Mouse (Mus musculus) common myeloid progenitor, adult 5-6 weeks (primary cell): ENCODE results near the gene Tifa. TPM values are rescaled to one million over a fixed set of nuclear protein-coding genes. Genes with fewer than 3 reads are reported as not detected.
A peak's percentile ranks its signal among the peaks of the same experiment; 100 is the strongest.

Source experiments
- ATAC-seq: replicated peaks from 2 replicates; pipeline ENCODE4 v1.8.0; 2016; ENCODE audit warnings: low read depth, mild to moderate bottlenecking, moderate TSS enrichment, inconsistent platforms; ENCODE audit not compliant: poor library complexity, severe bottlenecking
- total RNA-seq: library from RNA; stranded (forward); fragments of 200-1000, 187-1606 nt; gene quantifications from 2 replicates; pipeline ENCODE4 v1.2.3, GENCODE M21; 2017

Tifa gene
- total RNA-seq, result 34.5 and 46.9 TPM in 2 replicates

DNA sequence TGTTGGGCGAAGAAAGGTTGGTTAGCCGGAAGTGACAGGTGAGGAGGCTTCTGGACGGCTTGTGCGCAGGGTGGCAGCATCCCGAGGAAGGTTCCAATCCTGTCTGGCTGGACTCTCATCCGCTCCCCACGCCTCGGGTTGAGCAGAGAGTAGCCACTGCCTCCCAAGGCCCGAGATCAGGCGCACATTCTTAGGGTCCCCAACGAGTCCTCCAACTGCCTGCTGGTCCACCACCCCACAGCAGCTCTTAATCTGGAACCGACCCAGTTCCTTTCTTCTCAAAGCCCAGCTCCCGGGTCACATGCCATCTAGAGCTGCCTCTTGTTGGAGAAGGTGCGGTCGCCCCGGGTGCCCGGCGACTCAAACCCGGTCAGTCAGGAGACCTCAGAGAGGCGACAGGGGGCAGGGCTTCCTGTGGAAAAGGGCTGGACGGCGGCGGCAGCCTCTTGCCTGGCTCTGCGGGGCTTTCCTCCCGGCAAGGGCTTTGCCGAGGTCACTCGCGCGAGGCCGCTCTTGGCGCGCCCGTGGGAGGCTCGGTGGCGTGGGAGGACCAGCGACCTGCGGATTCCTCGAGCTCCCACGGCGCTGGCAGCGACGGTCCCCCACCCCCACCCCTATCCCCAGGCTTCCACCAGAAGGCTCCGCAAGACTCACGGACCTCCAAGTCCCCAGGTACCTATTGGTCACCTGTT lies at the start of gene Tifa:
Gene Tifa (plus strand): TSS at position 306 of the 692 bp plus-strand sequence.
- ATAC-seq, result peak; percentile 48

DNA sequence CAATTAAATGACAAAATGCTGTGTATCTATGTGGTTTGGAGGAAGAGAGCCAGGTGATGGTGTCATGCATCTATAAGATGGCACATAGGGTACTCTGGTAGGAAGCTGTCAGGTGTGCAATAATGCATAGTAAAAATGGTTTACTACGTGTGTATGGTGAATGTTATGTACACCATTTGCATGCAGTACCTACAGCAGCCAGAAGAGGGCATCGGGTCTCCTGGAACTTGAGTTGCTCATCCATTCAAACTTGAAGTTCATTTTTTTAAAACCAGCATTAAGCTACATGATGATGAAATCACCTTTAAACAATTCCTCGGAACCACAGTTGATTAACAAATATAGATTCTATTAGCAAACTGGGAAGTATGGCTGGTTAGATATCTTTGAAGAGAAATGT lies 48.1 kb upstream of the Tifa start:
- no peak for ATAC-seq

DNA sequence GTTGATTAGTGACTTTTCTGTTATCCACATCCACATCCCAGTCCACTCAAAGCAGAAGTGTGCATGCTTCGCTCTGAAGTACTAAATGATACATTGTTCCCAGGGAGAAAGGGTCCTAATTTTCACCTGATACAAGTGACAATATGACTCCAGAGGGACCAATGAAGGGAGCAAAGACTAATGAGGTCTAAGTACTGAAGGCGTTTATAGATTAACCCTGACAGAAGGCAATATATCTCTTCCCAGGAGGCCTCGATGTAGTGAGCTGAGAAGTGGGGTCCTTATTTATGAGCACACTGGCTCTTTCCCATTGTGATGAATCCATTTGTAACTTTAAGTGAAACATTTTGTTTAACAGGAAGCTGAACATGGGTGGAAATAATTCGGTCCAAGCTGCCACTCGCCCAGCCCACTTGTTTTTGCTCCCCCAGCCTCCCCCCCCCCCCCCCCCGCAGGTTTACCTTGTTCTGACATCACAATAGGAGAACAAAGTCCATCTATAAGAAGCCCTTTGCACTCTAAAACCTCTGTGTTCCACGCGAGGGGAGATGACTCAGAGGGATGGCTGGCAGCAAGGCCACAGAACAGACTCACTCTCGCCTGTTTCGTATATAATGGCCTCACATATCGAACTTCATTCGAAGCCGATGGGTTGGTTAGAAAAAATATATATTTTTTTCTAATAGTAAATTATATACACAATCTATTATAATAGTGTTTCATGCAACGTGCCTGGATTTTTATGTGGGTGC lies 45.8 kb upstream of the Tifa start:
- no peak for ATAC-seq

DNA sequence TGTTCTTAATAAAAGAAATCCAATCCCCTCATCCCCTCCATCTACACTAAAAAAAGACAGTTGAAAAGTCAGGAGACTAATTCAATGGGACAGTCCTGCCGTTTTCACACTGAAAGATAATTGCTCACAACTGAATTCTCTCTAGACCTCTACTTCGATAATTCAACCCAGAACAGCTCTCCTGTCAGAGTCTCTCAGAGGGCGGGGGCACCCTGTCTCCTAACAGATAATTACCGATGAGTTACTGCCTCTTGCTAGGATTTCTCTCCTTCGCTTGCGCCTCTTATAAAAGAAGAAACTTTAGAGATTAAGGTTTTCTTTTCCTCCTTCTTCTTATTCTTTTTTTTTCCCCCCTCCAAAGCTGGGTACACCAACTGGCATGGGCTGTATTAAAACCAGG lies 44.1 kb upstream of the Tifa start:
- no peak for ATAC-seq

DNA sequence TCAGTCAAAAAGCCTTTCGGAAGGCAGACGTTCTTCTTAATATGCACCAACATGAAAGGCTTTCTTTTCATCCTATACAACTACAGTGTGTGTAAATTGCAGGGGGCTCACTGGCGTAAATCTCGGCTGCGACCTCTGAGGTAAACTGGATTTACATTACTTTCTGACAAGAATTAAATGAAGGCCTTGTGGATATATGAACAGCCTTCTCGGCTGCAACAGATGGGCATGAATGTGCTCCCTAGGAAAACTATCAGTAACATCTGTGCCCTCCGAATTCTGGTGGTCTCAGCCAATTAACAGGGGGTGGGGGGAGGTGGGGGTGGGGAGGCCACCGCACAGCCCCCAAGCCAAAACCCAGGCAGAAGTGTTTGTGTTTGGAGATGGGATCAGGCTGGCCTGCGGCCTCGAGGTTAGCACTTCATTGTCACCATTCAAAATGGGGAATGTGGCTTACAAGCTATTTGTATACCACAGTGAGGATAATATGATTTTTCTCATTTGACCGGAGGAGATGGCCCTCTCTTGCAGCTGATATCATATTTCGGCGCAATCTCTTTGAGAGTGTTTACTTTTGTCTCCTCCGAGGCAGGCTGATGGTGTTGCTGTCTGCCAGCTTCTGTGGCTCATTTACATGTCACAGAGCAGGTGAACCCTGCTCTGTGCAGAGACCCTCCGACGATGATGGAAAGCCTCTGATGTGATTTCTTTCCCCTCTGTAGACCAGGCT lies 43.5 kb upstream of the Tifa start:
- no peak for ATAC-seq

DNA sequence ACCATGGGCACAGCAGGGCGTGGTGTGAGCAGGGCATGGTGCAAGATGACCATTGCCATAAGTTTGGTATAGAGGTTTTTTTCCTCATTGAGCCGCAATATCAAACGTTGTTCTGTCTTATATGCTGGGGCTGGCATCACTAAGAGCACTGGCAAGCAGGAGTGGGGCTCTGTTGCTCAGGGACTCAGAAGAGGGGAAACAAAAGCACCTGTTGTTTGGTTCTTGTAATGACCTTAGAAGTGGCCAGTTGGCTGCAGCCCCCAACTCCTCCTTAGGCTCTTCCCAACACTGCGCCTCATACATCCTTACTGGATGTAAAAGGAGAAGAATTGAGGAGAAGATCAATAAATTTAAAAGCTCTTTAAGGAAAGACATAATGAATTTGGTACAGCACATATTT lies 41.0 kb upstream of the Tifa start:
- no peak for ATAC-seq

DNA sequence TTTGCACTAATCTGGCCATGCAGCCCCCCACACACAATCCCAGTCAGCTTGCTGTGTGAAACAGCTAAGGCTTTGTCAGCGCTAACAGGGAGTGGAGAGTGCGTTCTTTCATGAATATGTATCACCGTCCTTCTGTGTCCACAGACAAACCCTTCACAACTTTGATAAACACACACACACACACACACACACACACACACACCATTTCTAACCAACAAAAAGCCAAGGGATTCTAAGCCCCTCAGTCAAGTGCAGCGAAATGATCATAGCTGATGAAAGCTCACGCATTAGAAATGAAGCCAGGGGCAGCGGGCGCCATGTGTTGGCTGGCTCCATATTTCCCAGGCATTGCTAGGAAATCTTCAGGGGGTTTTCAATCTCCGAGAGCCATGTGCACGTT lies 40.3 kb upstream of the Tifa start:
- no peak for ATAC-seq

DNA sequence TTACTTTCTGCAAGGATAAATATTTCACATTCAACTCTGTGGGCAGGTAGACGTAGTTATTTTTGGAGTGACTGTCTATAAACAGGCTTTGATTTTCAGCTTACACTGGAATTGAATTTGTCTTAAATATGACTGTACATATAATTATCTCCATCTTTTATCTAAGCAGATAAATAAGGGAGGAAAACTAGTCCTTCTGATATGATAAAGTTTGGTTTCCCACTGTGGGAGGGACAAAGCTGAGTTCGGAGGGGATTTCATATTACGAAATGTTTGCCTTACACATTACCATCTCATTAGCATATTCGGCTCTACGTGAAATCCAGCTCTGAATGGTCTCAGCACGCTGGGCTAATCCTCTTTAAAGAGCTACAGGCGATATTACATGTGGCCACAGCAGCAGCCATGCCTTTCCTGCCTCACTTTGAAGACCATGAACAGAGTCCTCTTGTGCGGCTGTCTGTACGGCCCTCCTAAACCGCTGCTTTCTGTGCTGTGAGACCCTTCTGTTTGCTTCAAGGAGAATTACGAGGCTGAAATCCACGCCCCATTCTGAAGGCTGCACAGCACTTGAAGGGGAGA lies 39.5 kb upstream of the Tifa start:
- peak; percentile 56 for ATAC-seq

DNA sequence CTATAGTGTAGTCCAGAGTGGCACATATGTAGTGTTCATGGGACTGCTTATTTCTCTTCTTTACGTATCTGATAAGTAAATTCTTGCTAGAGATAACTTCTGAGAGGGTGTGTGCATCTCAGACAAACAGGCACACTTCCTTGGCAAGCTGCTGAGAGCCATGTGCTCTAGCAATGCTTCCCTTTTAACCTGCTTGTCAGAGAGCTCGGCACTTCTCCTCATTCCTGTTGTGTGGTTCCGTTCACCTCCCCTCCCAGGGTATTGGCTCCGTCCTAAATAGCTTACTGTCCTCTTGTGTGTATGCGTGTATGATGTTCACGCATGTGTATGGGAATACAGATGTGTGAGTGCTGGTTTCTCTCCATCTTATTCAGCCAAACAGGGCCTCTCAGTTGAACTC lies 33.1 kb upstream of the Tifa start:
- ATAC-seq, result no peak

DNA sequence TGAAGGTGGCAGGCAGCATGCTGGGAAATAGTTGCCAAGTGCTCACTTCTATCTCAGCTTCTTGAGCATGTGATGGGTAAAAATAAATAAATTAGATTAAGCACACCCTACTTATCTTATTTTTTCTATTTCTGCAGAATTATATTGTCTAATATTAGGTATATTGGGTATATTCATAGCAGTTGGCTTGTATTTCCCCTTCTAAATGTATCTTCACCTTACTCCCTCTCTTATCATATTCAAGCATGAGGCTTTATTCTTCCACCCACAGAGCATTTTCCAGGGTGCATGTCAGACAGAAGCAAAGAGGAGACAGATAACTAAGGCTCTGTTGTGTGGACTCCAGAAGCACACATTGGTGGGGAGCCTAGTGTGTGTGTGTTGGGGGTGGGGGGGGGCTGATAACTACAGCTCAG lies 31.7 kb upstream of the Tifa start:
- peak; percentile 46 for ATAC-seq

DNA sequence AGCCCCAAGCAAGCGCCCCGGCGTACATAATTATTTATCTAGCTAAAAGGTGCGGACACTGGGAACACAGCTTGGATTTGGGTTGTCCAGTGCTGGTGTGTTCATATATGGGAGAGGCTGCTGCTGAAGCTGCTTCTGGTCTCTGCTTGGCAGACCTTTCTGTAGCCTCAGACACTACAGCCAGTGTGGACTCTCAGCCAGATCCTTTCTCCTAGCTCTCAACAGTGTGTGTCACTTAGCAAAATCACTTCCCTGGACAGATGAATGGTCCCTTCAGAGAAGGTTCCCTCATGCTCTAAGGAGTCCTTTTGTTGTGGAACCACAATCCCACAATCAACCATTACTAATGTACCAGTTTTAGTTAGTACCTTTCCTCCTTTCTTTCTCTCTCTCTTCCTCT lies 30.8 kb upstream of the Tifa start:
- no peak for ATAC-seq

DNA sequence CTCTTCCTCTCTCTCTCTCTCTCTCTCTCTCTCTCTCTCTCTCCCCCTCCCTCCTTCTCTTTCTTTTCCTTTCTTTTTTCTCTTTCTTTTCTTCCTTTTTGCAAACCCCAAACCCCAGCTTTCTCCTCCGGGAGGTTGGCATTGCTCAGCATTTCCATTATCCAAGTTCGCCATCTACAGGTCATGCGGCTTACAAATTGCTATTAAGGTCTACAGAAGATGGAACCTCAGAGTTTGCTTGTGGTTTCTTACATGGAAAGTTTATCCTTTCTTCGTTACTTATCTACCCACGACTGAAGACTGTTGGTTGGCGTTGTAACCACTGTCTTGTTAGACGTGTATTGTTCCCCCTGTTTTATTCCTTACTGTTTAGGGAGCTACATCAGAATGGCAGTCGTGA lies 30.4 kb upstream of the Tifa start:
- ATAC-seq, result peak; percentile 60

DNA sequence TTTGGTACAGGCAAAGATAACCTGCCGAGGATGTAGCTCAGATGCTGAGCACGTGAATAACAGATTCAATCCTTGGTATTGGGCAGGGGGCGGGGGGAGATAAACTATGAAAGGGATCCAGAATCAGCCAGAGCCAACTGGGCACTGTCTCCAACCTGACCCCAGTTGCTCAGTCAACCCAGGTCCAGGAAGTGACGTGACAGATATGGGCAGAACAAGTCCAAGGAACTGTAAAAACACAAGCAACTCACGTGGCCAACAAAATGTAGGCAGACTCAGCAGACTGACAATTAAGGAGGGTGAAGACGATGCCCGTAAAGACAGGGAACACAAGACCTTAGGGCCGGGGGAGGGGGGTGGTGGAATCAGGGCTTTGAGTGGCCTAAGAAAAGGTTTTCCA lies 27.2 kb upstream of the Tifa start:
- no peak for ATAC-seq

DNA sequence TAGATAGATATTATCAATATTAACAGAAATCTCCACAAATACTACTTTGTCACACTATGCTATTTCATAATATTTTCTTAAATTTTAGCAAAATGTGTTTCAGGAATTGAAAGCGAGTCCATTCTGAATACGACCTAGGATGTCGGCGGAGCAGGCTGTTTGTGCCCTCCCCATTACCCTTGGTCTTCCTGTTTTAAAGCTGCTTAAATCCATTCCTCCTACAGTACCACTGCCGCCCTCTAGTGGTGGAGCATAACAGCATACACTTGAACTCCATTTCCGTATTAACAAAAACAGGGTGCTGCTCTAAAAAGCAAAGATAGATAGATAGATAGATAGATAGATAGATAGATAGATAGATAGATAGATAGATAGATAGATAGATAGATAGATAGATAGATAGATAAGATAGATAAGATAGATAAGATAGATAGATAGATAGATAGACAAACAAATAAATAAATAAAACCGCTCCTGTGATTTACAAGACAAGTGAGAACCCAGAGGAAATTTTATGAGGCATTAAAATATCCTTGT lies 26.5 kb upstream of the Tifa start:
- ATAC-seq, result peak; percentile 89

DNA sequence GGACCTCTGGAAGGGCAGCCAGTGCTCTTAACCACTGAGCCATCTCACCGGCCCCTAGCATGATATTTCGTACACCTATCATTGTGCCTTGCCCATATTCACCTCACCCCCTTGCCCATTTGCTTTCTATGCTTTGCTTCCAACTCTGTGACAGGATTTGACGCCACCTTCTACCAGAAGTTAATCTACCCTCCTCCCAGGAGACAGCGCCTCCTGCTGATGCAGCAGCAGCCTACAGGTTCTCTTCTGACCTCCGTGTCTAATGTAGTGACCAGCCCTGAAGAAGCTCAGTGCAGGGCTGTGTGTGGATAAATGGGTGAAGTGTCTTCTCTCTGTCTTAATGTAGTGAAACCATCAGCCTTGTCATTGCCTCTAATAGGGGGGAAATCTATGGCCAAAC lies 25.1 kb upstream of the Tifa start:
- ATAC-seq, result no peak

DNA sequence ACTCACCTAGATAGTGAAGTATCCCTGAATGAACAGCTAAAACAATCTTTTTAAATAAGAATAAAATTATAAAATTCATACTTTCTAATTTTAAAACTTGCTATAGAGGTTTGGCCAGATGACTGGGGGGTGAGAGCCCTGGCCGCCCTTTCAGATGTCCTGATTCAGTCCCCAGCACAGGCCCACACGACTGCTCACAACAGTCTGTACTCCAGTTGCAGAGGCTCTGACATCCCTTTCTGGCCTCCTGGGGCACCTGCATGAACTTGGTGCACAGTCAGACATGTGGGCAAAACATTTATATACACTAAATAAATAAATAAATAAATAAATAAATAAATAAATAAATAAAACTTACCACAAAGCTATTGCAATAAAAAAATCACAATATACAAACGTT lies 23.6 kb upstream of the Tifa start:
- ATAC-seq, result no peak

DNA sequence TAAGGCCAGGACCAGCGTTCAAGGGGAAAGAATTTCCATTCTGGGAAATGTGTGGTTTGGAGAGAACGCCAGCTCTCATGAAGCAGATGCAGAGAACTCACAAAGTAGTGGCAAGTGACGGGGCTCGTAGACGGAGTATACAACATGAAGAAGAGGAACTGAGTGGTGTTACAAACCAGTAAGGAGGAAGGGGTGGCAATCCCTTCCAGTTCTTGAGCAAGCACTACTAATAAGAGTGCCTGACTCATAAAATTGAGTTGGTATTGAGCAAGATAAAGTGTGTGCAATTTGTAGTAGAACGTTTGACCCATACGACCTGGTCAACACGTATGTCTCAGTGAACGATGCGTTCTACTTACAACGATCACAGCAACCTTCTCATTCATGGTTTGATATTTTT lies 20.5 kb upstream of the Tifa start:
- peak; percentile 99 for ATAC-seq

DNA sequence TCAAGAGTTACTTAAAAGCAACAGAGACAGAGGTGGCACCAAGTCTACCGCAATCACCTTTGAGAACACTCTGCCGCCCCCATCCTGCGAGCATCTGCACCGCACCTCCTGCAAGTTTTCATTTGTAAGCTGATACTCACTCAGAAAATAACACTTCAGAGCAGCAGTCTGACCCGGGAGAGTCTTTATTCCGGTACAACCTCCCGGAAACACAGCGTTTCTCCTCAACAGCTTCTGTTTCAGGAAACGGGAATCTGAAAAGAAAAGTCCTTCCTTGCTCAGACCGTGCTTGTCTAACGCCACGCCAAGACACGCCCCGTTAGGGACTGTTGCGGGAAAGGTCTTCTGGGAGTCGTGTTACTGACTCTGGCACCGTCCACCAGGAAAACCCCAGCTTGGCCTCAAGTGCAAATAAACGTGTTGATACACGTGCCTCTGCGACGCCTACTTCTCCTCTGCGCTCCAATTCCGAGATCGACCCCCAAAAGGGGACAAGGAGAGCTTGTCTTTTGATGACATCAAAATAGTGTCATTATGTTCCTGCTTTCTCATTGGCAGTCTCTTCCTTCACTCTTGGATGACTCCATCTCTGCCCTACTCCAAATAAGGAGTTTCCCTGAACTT lies 9.5 kb upstream of the Tifa start, which contains the start of gene Alpk1:
Gene Alpk1 (minus strand): TSS at position 507 of the 624 bp plus-strand sequence.
- ATAC-seq, result peak; percentile 96

DNA sequence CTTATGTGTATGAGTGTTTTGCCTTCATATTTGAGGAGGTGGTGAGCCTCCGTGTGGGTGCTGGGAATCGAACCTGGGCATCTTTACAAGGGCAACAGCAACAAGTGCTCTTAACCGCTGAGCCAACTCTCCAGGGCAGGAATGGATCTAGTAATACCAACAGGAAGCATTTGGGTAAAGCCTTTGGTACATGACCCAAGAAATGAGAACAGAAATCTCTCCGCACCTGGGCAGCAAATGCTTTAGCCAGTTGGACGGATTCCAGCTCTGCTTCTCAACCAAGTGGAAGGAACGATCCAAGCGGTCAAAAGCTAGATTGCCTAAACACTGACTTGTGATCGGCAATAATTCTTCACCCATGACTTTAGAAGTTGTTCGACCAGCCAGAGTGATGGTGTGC lies 8.7 kb upstream of the Tifa start:
- no peak for ATAC-seq

DNA sequence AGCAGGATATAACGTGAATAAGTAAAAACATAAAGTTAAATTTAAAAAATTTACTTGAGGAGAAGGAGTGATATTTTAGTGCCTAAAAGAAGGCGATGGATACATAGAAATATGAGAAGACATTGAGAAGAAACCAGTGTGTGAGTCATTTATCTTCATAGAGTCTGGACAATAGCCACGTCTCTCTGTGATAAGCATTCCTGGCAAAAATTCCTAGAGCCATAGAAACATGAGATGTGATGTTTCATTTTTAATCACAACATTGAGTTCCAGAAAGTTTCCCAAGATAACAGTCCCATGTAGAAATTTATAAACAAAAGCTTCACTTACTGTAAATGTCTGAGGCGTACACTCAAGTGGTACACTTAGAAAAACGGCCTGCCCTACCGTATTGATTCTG lies 6.7 kb upstream of the Tifa start:
- no peak for ATAC-seq
